Mouse (Mus musculus) G1E-ER4 (cell line): ENCODE results near the gene Cdh26. TPM values are rescaled to one million over a fixed set of nuclear protein-coding genes. Genes with fewer than 3 reads are reported as not detected.

Experiments used
- GATA1 ChIP-seq: IDR thresholded peaks from one replicate; pipeline ENCODE4 v1.8.0; 2012; ENCODE audit warnings: low read length, inconsistent platforms
- polyA plus RNA-seq: library from polyadenylated mRNA; stranded (reverse); fragments of >175 nt; gene quantifications from 2 replicates; pipeline ENCODE4 v1.2.3, GENCODE M21; 2012

Gene Cdh26
- not detected in 2 replicates for polyA plus RNA-seq

DNA sequence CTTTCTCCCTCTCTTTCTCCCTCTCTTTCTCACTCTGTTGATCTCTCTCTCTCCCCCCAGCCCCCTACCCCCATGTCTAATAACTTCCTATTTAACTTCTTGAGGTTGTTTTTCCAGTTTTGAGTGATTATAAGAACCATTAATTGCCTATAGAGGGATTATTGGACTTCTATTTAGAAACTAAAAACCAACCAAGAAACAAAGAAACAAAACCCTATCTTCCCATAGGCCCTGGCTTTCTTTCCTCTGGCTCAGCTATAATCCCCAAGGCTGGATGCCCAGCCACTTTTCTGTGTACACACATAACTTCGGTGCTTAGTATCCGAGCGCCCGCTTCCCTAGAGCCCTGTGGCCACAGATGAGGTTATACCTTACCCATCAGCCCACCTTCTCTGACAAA lies at the start of gene Cdh26:
Gene Cdh26, plus strand, starts transcription at position 301 of the 400 bp plus-strand sequence.
- no peak for TF ChIP-seq GATA1

DNA sequence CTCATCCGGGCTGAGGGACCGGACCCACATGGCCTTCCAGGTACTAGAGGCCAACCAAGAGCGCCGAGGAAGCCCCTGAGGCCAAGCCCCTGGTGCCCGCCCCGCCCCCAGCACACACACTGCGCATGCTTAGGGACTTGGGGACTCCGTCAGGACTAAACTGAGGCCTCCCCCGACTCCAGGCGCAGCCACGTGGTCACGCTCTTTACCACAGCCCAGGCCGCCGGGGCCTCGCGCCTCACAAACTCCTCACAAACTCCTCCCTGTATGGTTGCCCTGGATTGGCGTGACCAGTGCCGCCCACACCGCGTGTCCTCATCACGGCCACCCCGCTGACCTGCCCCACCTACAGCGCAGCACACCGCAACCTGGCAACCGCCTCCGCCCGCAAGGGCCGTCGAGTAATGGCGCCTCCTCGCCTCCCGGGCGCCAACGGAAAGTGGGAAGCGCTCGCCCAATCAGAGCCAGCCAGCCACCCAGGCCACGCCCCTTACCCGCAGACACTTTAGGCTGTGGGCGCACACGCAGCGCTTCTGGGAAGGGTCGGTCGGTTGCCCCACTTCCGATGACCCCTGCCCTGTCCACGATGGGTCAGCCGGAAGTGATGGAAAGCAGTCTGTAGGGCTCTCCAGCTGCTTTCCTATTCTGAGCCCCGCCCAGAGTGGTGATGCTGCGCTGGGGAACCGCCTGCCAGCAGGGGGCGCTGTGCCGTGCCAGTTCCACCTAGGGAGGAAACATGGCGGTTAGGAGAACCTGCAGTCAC lies 23.1 kb upstream of the Cdh26 start, which contains the start of gene Sycp2:
Gene Sycp2, minus strand, starts transcription at position 633 of the 763 bp plus-strand sequence.
- TF ChIP-seq GATA1 = no peak

- no peak for TF ChIP-seq GATA1
These were observed 21.3 kb upstream of the Cdh26 start for GRCm38 (mm10) chr2:178409024-178409423.

- TF ChIP-seq GATA1 = no peak
These were observed 20.0 kb upstream of the Cdh26 start for GRCm38 (mm10) chr2:178410286-178410685.

DNA sequence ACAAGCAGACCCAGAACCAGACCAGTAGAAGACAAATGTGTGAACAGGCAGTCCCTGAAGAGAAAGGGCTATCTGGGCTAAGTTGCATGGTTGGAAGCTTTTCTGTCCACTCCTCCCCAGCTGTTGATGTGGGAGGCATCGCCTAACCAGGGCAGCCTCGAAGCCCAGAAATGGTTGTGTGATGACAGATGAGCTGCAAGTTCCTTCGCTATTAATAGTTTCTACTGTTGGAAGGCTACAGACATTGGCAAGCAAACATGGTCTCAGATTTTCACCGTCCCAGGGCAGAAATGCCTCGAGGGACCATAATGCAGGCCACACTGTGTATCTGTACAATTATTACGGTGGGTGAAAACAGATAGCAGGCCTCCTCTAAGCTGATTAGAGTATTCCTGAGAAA lies 17.7 kb upstream of the Cdh26 start:
- TF ChIP-seq GATA1 = no peak

- no peak for TF ChIP-seq GATA1
These were observed 17.2 kb upstream of the Cdh26 start for GRCm38 (mm10) chr2:178413081-178413480.

DNA sequence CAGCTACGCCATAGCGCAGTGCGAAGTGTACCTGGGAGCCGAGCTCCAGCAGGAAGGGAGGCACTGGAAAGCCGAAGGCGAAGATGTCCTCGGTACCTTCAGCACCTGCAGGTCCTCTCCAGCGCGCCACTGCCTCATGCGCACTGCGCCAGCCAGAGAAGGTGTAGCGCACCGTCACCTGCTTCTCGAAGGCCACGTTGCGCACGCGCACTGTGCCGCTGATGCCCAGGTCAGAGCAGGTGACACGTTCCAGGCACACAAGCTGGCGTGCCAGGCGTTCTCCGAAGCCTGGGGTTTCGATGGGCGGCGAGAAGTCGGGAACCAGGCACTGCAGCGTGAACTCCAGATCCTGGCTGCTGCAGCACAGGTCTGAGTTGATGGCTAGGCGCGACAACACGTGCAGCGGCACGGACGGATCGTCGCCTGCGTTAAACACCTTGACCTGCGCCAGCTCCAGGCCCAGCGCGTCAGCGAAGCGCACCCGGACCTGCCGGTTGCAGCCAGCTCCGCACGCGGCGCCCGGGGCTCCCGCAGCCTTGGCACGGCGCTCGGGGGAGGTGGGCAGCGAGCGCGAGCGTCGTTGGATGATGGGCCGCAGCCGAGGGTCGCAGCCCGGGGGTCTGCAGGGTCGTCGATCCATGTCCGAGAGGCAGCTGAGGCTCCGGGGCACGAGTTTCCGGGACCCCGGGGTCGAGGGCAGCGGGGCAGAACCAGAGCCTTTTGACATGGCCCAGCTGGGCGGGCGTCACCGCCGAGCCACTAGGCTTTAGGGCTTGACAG lies 16.7 kb upstream of the Cdh26 start:
- TF ChIP-seq GATA1 = no peak

GRCm38 (mm10) chr2:178414261-178415149 lies 15.8 kb upstream of the Cdh26 start, which contains the start of the genes Ppp1r3d and Fam217b:
Gene Ppp1r3d, minus strand, starts transcription at chr2:178414472.
Gene Fam217b, plus strand, starts transcription at chr2:178414524.
- TF ChIP-seq GATA1 = no peak

DNA sequence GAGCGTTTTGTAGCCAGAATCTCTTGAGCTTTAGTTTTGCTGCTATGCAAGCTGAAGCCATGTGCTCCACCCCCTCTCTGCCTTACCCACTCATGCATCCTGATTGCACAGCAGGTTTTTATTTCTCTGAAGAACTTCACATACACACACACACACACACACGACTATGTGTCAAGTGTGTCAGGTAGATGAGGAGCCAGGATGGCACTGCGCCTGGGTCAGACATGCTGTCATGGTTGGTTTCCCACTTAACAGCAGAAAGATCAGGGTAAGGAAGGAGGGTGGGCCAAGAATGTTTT lies 15.2 kb upstream of the Cdh26 start:
- no peak for TF ChIP-seq GATA1

GRCm38 (mm10) chr2:178416427-178416826 lies 13.9 kb upstream of the Cdh26 start:
- no peak for TF ChIP-seq GATA1

- no peak for TF ChIP-seq GATA1
These were observed 13.4 kb upstream of the Cdh26 start for GRCm38 (mm10) chr2:178416970-178417369.

- no peak for TF ChIP-seq GATA1
These were observed 9.8 kb upstream of the Cdh26 start for GRCm38 (mm10) chr2:178420576-178420975.

GRCm38 (mm10) chr2:178421603-178422002 lies 8.7 kb upstream of the Cdh26 start:
- no peak for TF ChIP-seq GATA1

DNA sequence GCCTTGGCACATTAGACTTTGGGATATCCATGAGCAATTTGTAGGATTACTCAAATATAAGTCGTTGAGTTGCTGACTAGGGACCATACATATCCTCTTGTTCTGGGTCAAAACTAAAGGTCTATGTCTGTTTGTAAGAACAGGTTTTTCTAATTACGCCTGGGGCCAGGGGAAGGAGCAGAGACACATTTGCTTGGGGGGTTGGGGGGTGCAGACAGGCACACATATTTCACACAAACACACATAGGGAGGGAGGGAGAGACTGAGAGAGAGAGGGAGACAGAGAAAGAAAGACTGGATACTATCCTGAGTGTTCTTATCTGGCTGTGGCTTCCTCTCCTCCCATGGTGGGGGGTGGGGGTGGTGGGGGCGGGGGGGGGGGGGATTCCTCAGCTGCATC lies 8.1 kb upstream of the Cdh26 start:
- TF ChIP-seq GATA1 = no peak

- no peak for TF ChIP-seq GATA1
These were observed 7.1 kb upstream of the Cdh26 start for GRCm38 (mm10) chr2:178423223-178423622.

DNA sequence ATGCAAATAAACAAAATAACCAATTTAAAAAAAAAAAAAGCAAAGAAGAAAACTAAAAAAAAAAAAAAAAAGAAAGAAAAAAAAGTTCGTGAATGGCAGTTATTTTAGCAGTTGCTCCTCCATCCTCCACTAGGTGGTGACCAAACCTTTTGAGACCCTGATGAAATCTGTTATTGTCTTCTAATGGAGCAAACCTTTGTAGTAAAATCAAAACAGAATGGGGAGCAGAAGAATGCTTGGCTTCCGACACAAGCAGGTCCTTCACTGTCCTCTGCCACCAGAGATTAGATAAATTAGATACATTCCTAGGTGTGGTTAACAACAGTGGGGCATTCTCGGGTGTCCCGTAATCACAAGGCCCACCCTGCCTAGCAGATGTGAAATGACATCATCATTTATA lies 4.1 kb upstream of the Cdh26 start:
- no peak for TF ChIP-seq GATA1
